Mouse (Mus musculus): ENCODE results near the gene Usp43.

Usp43 gene

GRCm38 (mm10) chr11:67806832-67807597 lies 114.9 kb downstream of the Usp43 start:
- DNase-seq = no peak

- no peak for DNase-seq
Measured at GRCm38 (mm10) chr11:67805538-67805937, 116.4 kb downstream of the Usp43 start.

All from lung, postnatal 14 days (tissue).